Mouse (Mus musculus): Measurements from ENCODE around the gene Zkscan6. TPM values are rescaled to one million over a fixed set of nuclear protein-coding genes. Genes with fewer than 3 reads are reported as not detected.

Zkscan6 gene
- polyA plus RNA-seq, 1 experiment from 2014 or later = 13.3 TPM

DNA sequence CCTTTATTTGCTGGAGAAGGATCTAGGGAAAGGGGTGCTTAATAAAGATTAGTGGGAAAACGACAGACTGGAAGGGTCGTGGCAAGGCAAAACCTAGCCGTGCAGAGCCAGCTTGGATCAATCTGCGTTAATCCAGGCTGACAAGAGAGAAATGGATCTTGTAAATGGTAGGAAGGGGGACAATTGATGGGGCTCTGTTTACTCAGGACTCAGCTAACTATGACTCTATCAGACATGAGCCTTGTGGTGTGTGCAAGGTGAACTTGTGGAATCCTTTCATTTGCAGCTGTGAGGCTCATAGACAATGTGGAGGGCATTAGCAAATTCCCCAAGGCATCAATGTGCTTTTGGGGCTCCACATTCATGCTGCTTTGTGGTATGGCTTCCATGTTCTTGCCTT, 54.5 kb downstream of the Zkscan6 start:
- Histone ChIP-seq H3K9me3 (ENCODE audit: low read length) (no peaks in the 10 kb centered on the region), H3K27ac (ENCODE audit: low read length) (no peak overlapping the region), H3K4me2 (replicated peaks; ENCODE audit: low read depth, low read length) (no peak overlapping the region), H3K4me3 (ENCODE audit: low read depth, low read length) (no peak overlapping the region), H3K4me1 (ENCODE audit: insufficient read depth, low read depth, low read length) (no peaks in the 10 kb centered on the region), H3K36me3 (ENCODE audit: insufficient read depth, low read length) (no peaks in the 10 kb centered on the region), H3K9ac (replicated peaks; ENCODE audit: low read depth) (no peak overlapping the region), H3K27me3 (replicated peaks; ENCODE audit: insufficient read depth, low read length) (no peaks in the 10 kb centered on the region)
- no peak for DNase-seq (ENCODE audit: low spot score)
- TF ChIP-seq CTCF (IDR thresholded peaks at IDR 0.05) (no peak), EP300 (IDR thresholded peaks at IDR 0.05) (no peak)
- ATAC-seq = no peak
- 22% methylated on average over 4 of the region's 4 CpGs for WGBS

DNA sequence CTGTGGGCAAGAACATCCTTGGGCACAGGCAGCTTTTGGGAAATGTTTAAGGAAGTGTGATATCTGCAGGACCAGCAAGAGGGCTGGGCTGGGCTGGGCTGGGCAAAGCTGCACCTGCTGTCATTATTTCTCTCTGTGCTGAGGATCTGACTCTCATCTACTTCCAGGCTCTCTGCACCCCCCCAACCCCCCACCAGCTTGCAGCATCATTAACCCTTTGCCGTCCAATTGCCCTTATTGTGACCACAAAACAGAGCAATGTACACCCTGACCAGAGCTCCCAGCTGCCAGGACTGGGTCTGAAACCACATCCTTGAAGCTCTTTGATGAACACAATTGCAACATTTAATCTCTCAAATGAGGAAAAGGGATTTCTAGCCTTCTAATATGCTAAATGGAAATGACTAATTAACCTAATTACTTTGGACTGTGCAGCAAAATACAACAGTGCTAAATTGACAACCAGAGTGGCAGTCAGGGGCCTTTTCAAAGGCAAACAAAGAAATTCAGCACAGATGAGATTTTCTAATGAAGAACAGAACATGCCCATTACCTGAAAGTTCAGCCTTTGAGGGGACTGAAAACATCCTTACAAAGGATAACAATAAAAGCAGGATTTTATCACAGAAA, 70.3 kb downstream of the Zkscan6 start:
- H3K27me3 ChIP-seq (replicated peaks; ENCODE audit: insufficient read depth, low read length) = no peaks in the 10 kb centered on the region
- H3K27ac ChIP-seq (ENCODE audit: low read length) = no peak overlapping the region
- no peaks in the 10 kb centered on the region for H3K9me3 ChIP-seq (ENCODE audit: low read length)
- WGBS = 68% methylated on average over 1 of the region's 1 CpGs
- DNase-seq (ENCODE audit: low spot score) = no peak
- TF ChIP-seq CTCF (IDR thresholded peaks at IDR 0.05) = no peak
- no peak for TF ChIP-seq EP300 (IDR thresholded peaks at IDR 0.05)
- no peak overlapping the region for H3K4me3 ChIP-seq (ENCODE audit: low read depth, low read length)
- no peak overlapping the region for H3K9ac ChIP-seq (replicated peaks; ENCODE audit: low read depth)
- no peak overlapping the region for H3K4me2 ChIP-seq (replicated peaks; ENCODE audit: low read depth, low read length)
- ATAC-seq = no peak
- no peaks in the 10 kb centered on the region for H3K36me3 ChIP-seq (ENCODE audit: insufficient read depth, low read length)
- H3K4me1 ChIP-seq (ENCODE audit: insufficient read depth, low read depth, low read length) = no peaks in the 10 kb centered on the region

Other genes starting within 250 kb of the Zkscan6 start
- 42.2 and 45.1 TPM in 2 replicates for gene Map2k4, start 18.9 kb upstream of the Zkscan6 start, polyA plus RNA-seq (2015; fragmentation: Nextera tagmentation; extraction: Ambion mirVana)

Data from lung, postnatal 0 days (tissue).